Mouse (Mus musculus): ENCODE results near the gene Pebp1. TPM values are rescaled to one million over a fixed set of nuclear protein-coding genes. Genes with fewer than 3 reads are reported as not detected.

The Pebp1 gene
- polyA plus RNA-seq, 1 experiment from 2014 or later: 829 TPM

- no peaks in the 10 kb centered on the region for H3K27me3 ChIP-seq
- DNase-seq (ENCODE audit: low read depth, low spot score) (peak; percentile 74), ATAC-seq (peak; percentile 58)
- in situ Hi-C loops (cut with MboI; ENCODE audit: low pct_unique_long_range_greater_than_20kb): loop anchor here (25.0 kb wide), 1 partner anchor 842 kb away; no protein-coding TSS in a partner anchor
- TF ChIP-seq CTCF (IDR thresholded peaks at IDR 0.05): no peak
- CTCF ChIA-PET: interaction anchor here (1.3 to 1.4 kb wide), 2 partner anchors 15 to 34 kb away, joined by 3 to 4 read pairs; no protein-coding TSS in a partner anchor
- POLR2A ChIA-PET: no interaction called here
These were observed 8.4 kb downstream of the Pebp1 start for GRCm38 (mm10) chr5:117278809-117279668.

GRCm38 (mm10) chr5:117277784-117278183 lies 9.6 kb downstream of the Pebp1 start:
- no peak for TF ChIP-seq CTCF (IDR thresholded peaks at IDR 0.05)
- ATAC-seq (no peak), DNase-seq (ENCODE audit: low read depth, low spot score) (no peak)
- in situ Hi-C loops (cut with MboI; ENCODE audit: low pct_unique_long_range_greater_than_20kb): loop anchor here (25.0 kb wide), 1 partner anchor 840 kb away; no protein-coding TSS in a partner anchor
- POLR2A ChIA-PET: interaction anchor here (0.6 to 0.7 kb wide), 2 partner anchors 42 to 144 kb away, joined by 3 to 4 read pairs; no protein-coding TSS in a partner anchor
- CTCF ChIA-PET: interaction anchor here (0.8 to 1.5 kb wide), 2 partner anchors 9 to 158 kb away, joined by 3 read pairs; partner anchors contain the start of gene Taok3
- no peaks in the 10 kb centered on the region for H3K27me3 ChIP-seq

- ATAC-seq (no peak), DNase-seq (ENCODE audit: low read depth, low spot score) (no peak)
- ChIA-PET POLR2A (no interaction called here), CTCF (interaction anchor here (1.3 kb wide), 1 partner anchor 30 kb away, joined by 4 read pairs; no protein-coding TSS in a partner anchor)
- in situ Hi-C loops (cut with MboI; ENCODE audit: low pct_unique_long_range_greater_than_20kb): loop anchor here (25.0 kb wide), 1 partner anchor 838 kb away; no protein-coding TSS in a partner anchor
- no peak for TF ChIP-seq CTCF (IDR thresholded peaks at IDR 0.05)
- no peaks in the 10 kb centered on the region for H3K27me3 ChIP-seq
These were observed 12.6 kb downstream of the Pebp1 start for GRCm38 (mm10) chr5:117274817-117275216.

- ChIA-PET POLR2A (no interaction called here), CTCF (interaction anchor here (1.4 to 1.9 kb wide), 2 partner anchors 14 to 158 kb away, joined by 3 to 5 read pairs; no protein-coding TSS in a partner anchor)
- DNase-seq (ENCODE audit: low read depth, low spot score): no peak
- in situ Hi-C loops (cut with MboI; ENCODE audit: low pct_unique_long_range_greater_than_20kb): no loop called here
- no peak for TF ChIP-seq CTCF (IDR thresholded peaks at IDR 0.05)
- H3K27me3 ChIP-seq: no peaks in the 10 kb centered on the region
- ATAC-seq: no peak
These were observed 15.5 kb downstream of the Pebp1 start for GRCm38 (mm10) chr5:117271945-117272344.

- DNase-seq (ENCODE audit: low read depth, low spot score) (no peak), ATAC-seq (no peak)
- no peak for TF ChIP-seq CTCF (IDR thresholded peaks at IDR 0.05)
- ChIA-PET CTCF (interaction anchor here (0.7 to 1.4 kb wide), 4 partner anchors 10 to 150 kb away, joined by 3 to 5 read pairs (median 4); partner anchors contain the start of gene Taok3), POLR2A (interaction anchor here (0.6 kb wide), 3 partner anchors 10 to 160 kb away, joined by 3 to 6 read pairs (median 6); no protein-coding TSS in a partner anchor)
- H3K27me3 ChIP-seq: no peaks in the 10 kb centered on the region
- in situ Hi-C loops (cut with MboI; ENCODE audit: low pct_unique_long_range_greater_than_20kb): no loop called here
These were observed 18.0 kb downstream of the Pebp1 start for GRCm38 (mm10) chr5:117269395-117269794.

- ATAC-seq (no peak), DNase-seq (ENCODE audit: low read depth, low spot score) (no peak)
- ChIA-PET POLR2A (interaction anchor here (0.5 kb wide), 1 partner anchor 78 kb away, joined by 3 read pairs; no protein-coding TSS in a partner anchor), CTCF (interaction anchor here (0.8 to 1.4 kb wide), 4 partner anchors 9 to 36 kb away, joined by 3 to 5 read pairs (median 4); no protein-coding TSS in a partner anchor)
- H3K27me3 ChIP-seq: no peaks in the 10 kb centered on the region
- in situ Hi-C loops (cut with MboI; ENCODE audit: low pct_unique_long_range_greater_than_20kb): no loop called here
- TF ChIP-seq CTCF (IDR thresholded peaks at IDR 0.05): no peak
These were observed 18.7 kb downstream of the Pebp1 start for GRCm38 (mm10) chr5:117268749-117269148.

- no peak for ATAC-seq
- no peak for DNase-seq (ENCODE audit: low read depth, low spot score)
- TF ChIP-seq CTCF (IDR thresholded peaks at IDR 0.05): no peak
- ChIA-PET CTCF (interaction anchor here (1.4 kb wide), 1 partner anchor 8 kb away, joined by 5 read pairs; no protein-coding TSS in a partner anchor), POLR2A (no interaction called here)
- H3K27me3 ChIP-seq: no peaks in the 10 kb centered on the region
- in situ Hi-C loops (cut with MboI; ENCODE audit: low pct_unique_long_range_greater_than_20kb): no loop called here
These were observed 19.5 kb downstream of the Pebp1 start for GRCm38 (mm10) chr5:117267913-117268312.

GRCm38 (mm10) chr5:117264701-117265100 lies 22.7 kb downstream of the Pebp1 start:
- DNase-seq (ENCODE audit: low read depth, low spot score) (no peak), ATAC-seq (no peak)
- no peaks in the 10 kb centered on the region for H3K27me3 ChIP-seq
- CTCF ChIA-PET: interaction anchor here (0.8 to 2.2 kb wide), 2 partner anchors 11 to 40 kb away, joined by 6 to 9 read pairs; no protein-coding TSS in a partner anchor
- in situ Hi-C loops (cut with MboI; ENCODE audit: low pct_unique_long_range_greater_than_20kb): no loop called here
- no peak for TF ChIP-seq CTCF (IDR thresholded peaks at IDR 0.05)
- POLR2A ChIA-PET: interaction anchor here (0.6 kb wide), 2 partner anchors 14 to 1516 kb away, joined by 5 to 6 read pairs; no protein-coding TSS in a partner anchor

- ATAC-seq (no peak), DNase-seq (ENCODE audit: low read depth, low spot score) (no peak)
- POLR2A ChIA-PET: interaction anchor here (0.7 kb wide), 1 partner anchor 474 kb away, joined by 3 read pairs; no protein-coding TSS in a partner anchor
- no peak for TF ChIP-seq CTCF (IDR thresholded peaks at IDR 0.05)
- CTCF ChIA-PET: interaction anchor here (0.8 to 2.2 kb wide), 2 partner anchors 12 to 42 kb away, joined by 6 to 9 read pairs; no protein-coding TSS in a partner anchor
- in situ Hi-C loops (cut with MboI; ENCODE audit: low pct_unique_long_range_greater_than_20kb): no loop called here
- H3K27me3 ChIP-seq: no peaks in the 10 kb centered on the region
These were observed 23.9 kb downstream of the Pebp1 start for GRCm38 (mm10) chr5:117263566-117263965.

GRCm38 (mm10) chr5:117258276-117258675 lies 29.1 kb downstream of the Pebp1 start:
- TF ChIP-seq CTCF (IDR thresholded peaks at IDR 0.05): no peak
- ATAC-seq (no peak), DNase-seq (ENCODE audit: low read depth, low spot score) (no peak)
- H3K27me3 ChIP-seq: no peaks in the 10 kb centered on the region
- in situ Hi-C loops (cut with MboI; ENCODE audit: low pct_unique_long_range_greater_than_20kb): no loop called here
- CTCF ChIA-PET: interaction anchor here (1.3 to 2.2 kb wide), 2 partner anchors 10 to 14 kb away, joined by 5 read pairs; no protein-coding TSS in a partner anchor
- POLR2A ChIA-PET: no interaction called here
